Mouse (Mus musculus): ENCODE measurements around the gene Tnip1.

Gene Tnip1

DNA sequence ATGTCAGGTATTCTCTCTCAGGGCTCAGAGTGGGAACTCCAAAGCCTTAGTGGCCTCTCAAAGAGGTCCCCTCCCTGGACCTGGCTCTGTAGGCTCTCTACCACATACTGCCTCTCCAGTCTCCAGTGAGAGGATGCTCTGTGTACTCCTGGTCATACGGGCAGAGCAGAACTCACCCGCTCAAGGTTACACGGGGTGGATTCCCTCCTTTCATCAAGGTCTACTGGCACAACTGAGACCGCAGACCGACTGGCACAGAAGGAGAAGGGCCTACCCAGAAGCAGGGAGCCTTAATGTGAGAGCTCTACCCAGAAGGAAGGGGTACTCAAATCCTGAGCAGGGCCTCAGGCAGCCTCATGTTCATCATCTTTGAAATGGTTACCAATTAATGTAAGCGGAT, 30.2 kb downstream of the Tnip1 start:
- no peak for DNase-seq (ENCODE audit: low spot score)

- DNase-seq (ENCODE audit: low spot score) = peak; percentile 80
Measured at GRCm38 (mm10) chr11:54931405-54932093, 31.2 kb downstream of the Tnip1 start.

DNA sequence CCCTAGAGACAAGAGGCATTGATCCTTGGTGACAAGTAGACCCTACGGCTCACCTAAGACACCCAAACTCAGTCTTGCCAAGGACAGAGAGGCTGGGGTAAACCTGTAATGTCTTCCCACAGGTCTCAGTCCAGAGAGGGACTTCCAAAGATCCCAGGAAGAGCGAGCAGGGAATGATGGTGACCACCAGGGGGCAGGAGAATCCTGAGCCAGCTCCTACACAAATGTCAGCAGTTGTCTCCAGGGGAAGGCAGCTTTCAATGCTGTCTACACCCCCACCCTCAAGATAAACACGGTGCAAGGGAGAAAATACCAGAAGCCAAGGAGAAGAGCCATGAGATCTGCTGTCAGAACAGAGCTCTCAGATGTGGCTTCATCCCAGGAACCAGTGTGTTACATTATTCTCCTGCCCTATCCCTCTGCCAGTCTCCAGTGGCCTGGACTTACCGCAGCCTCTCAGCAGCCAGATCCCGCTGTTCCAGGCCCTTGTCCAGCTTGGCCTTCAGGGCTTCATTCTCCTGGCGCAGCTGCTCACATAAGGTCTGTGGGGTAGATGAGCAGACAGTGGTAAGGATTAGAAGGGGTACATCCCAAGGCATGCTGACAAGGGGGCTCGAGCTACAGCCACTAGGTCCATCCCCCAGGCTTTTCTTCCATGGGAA, 32.3 kb downstream of the Tnip1 start:
- DNase-seq (ENCODE audit: low spot score) = peak; percentile 83

DNA sequence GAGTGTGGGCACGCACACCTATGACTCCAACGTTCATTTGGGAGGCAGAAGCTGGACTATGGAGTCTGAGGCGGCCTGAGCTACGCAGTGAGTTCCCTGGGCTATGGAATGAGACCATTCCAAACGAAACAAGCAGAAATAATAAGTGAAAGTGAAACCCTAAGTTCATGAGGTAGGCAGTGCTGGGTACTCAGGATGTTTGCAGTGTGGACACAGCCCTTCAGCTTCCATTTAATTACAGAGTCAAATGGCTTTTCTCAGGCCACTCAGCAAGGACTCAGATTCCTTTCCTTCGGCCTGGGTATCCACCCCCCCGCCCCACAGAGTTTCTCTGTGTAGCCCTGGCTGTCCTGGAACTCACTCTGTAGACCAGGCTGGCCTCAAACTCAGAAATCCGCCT, 33.0 kb downstream of the Tnip1 start:
- DNase-seq (ENCODE audit: low spot score) = no peak

GRCm38 (mm10) chr11:54929290-54929689, 33.4 kb downstream of the Tnip1 start:
- no peak for DNase-seq (ENCODE audit: low spot score)

DNA sequence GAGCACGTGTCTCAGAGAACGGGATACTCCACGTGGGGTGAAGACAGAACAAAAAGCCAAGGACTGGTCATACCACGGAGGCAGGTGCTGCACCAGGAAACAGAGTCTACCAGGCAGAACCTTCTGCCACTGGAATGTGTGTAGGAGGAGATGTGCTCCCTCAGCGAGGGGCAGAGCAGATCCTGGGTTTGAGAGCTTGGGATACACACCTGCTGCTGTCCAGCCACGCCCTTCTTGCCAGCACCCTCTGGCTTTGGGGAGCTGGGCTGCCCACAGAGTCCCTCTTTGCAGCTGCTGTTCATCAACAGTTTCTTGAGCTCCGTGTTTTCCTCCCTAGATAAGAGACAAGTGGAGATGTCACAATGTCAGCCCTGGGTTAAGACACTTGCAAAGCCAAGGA, 33.8 kb downstream of the Tnip1 start:
- DNase-seq (ENCODE audit: low spot score) = no peak

GRCm38 (mm10) chr11:54928219-54928618, 34.5 kb downstream of the Tnip1 start:
- no peak for DNase-seq (ENCODE audit: low spot score)

GRCm38 (mm10) chr11:54927346-54928140, 35.2 kb downstream of the Tnip1 start:
- peak; percentile 82 for DNase-seq (ENCODE audit: low spot score)

- DNase-seq (ENCODE audit: low spot score) = no peak
Measured at GRCm38 (mm10) chr11:54924145-54924544, 38.6 kb downstream of the Tnip1 start.

DNA sequence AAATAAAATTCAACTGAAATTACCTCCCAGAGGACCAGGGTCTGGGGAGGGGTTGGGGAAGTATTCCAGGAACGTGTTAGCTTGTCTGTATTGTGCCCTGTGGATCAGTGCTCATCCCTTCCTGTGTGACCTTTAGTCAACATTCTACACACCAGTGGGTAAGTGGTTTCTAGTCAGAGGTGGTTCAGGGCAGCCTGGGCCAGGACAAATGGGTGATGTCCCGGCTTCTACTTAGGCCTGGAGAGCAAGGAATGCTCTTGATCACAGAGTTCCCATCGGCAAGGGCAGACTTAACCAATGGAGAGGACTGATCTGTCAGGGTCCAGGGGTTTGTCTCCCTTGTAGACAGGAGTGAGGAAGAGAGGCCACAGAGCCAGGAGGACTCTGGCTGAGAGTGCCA, 40.2 kb downstream of the Tnip1 start:
- DNase-seq (ENCODE audit: low spot score) = no peak

GRCm38 (mm10) chr11:54921798-54922197, 40.9 kb downstream of the Tnip1 start:
- peak; percentile 68 for DNase-seq (ENCODE audit: low spot score)

DNA sequence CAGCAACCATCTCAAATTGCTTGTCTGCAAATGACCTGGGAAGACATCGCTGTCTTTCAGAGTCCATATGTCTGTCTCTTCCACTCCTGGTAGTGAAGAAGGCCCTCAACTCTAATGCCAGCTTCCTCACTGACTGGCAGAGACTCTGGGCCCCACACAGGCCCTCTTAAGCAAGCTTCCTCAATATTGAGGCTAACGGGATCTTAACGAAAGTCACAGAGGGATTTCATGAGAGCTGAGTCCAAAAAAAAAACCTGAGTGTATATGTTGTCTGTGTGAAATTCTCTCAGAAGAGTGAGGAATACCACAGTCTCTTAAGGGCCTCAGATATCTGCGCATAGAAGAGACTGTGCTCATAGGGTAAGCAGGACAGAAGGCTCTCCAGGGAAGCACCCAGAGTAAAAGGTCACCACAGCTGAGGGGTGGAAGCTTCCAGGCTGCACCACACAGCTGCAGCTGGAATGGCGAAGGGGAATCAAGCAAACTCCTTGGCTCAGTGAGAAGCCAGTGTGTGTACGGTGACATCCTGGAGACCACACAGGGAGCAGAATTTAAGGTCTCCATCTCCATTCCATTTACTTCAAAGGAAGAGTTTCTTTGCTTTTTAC, 41.6 kb downstream of the Tnip1 start:
- DNase-seq (ENCODE audit: low spot score) = no peak

DNA sequence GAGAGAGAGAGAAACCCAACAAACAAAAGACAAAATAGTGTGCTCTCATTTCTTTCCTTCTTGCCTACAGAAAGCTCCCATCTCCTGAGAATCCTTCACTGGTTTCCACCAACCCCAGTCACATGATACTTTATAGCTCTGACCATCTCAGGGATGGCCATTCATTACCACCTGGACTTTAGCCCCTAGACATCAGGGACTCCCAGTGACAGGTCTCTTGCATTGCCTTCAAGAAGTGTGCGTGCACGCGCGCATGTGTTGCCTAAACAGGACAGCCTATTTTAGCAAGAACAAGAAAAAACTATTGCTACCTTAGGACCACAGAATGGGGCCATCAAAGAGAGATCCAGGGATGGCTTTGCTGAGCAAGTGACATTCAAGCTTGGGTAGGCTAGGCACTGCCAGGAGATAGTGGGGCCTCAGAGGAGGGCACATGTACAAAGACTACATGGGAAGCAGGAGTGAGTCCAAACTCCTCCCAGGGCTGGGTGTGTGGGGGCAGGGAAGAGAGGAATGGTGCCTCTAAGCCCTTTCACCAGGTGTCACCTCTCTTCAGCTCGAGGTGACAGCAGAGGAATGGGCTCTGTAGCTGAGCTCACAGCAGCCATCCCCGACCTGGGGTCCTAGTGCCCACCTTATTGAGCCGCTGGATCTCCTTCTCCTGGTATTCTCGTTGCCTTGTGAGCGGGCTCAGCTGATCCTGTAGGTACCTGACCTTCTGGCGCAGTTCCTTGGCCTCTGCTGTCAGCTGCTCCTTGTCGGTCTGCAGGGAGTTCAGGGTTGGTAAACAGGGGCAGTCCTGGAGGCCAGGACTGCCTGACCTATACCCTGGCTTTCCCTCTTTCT, 42.4 kb downstream of the Tnip1 start:
- no peak for DNase-seq (ENCODE audit: low spot score)

DNA sequence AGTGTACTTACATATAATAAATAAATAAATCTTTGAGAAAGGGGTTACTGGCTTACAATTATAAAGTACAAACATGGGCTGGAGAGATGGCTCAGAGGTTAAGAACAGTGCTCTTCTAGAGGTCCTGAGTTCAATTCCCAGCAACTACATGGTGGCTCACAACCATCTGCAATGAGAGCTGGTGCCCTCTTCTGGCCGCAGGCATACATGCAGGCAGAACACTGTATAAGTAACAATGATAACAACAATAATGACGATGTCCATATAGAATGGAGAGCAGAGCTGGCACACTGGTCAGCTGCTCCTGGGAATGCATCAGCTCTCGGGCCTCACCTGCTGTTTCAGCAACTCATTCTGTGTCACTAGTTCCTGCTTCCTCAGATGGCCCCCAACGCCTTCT, 44.4 kb downstream of the Tnip1 start:
- DNase-seq (ENCODE audit: low spot score) = no peak

GRCm38 (mm10) chr11:54917461-54917860, 45.3 kb downstream of the Tnip1 start:
- DNase-seq (ENCODE audit: low spot score) = no peak

DNA sequence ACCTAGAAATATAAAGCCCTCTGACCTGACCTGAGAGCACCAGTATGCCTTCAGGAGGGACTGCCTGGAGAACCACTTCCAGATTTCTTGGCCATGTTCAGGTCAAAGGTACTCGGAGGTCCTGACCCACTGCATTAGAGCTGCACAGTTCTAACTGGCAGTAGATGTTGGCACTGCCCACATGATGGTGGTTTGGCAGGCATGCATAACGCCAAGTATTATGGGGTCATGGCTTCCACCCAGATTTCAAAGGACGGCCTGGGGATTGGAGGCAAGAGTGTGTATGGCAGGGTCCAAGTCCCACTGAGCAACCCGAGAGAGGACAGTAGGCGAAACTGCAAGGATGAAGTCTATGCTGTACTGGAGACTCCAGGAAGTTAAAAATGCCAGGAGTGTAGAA, 48.9 kb downstream of the Tnip1 start:
- no peak for DNase-seq (ENCODE audit: low spot score)

DNA sequence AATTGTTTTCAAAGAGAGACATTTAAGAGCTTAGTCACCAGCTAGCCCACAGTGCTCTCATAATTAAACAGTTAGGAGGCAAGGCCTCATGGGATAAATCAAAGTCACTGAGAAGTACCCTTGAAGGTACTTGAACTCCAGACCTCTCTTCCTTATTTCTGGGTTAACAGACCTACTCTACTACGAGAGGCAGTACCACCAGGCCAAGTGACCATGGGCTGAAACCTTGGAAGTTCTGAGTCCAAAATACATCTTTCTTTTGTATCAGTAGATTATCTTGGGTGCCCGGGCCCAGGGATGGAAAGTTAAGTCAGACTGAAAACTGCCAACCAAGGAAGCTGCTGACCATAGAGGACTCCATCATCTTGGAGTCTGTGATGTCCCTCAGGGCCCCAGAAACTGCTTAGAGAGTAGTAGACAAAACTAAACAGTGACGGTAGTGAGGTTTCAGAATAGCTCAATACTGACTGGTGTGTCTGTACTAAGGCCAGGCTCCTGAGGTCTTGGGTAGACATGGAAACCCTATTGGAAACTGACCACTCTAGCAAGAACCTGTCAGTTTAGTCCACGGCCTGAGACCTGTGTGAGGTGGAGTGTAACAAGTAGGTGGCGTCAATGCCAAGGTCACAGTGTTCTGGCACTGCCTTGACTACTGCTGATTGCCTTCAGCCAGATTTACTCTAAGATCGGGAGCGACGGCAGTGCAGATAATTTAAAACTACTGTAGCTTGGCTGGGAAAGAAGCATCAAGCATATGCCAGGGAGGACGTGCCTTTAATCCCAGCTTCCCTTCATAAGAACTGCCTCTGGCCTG, 50.0 kb downstream of the Tnip1 start:
- no peak for DNase-seq (ENCODE audit: low spot score)

DNA sequence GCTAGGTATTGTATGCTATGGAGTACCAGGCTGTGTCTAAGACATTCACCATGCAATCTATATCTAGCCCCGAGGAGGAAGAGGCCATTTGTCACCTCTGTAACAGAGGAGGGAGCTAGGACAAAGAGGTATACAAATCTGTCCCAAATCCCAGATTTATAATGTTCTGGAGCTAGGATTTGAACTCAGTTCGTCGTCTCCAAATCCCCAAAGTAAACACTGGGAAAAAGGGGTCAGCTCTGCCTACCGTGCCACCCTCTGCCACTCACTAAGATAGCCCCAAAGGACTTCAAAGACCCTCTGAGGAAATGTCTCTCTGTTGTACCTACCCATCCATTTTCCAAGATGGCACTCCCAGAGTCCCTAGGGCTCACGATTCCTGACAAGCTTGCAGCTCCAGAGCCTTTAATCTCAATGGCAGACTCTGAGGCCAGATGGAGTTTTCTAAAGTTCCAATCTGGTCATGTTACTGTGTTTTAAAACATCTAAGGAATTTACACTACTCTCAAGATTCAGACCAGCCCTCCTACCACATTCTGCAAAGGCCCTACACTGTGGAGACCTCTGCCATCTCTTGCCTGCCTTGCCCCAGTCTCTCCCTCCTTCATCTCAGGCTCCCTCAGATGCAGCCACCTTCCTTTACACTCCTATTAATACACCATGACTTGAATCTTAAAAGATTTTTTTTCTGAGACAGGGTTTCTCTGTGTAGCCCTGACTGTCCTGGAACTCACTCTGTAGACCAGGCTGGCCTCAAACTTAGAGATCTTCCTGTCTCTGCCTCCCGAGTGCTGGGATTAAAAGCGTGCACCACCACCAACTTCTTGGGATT, 50.8 kb downstream of the Tnip1 start:
- DNase-seq (ENCODE audit: low spot score) = no peak

- DNase-seq (ENCODE audit: low spot score) = no peak
Measured at GRCm38 (mm10) chr11:54911201-54911600, 51.5 kb downstream of the Tnip1 start.

GRCm38 (mm10) chr11:54910081-54910665, 52.5 kb downstream of the Tnip1 start:
- no peak for DNase-seq (ENCODE audit: low spot score)

All from testis, postnatal 10 days (tissue).